Mouse (Mus musculus) A20 (cell line): ENCODE results near the gene Noxa1.

Experiments
- DNase-seq: peaks from one replicate; pipeline ENCODE4 v3.0.0-alpha.2; 2011; ENCODE audit warnings: low read depth, low spot score

Noxa1 gene

DNA sequence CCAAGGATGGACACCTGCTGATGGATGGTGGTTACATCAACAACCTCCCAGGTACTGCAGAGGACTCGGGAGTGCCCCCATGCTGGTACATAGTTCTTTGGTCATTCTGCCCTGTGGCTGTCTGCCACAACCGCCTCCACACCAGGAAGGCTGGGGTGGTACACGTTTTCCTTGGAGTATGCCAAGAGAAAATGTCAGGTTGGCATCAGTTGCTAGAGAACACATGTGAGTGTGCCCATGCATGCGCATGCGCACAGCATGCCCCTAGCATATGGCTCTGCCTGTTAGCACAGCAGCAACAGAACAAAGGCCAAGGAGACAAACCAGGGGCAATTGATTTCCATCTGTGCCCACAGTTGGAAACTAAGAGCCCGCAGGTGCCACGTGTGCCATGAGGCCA lies 44.0 kb downstream of the Noxa1 start:
- no peak for DNase-seq

DNA sequence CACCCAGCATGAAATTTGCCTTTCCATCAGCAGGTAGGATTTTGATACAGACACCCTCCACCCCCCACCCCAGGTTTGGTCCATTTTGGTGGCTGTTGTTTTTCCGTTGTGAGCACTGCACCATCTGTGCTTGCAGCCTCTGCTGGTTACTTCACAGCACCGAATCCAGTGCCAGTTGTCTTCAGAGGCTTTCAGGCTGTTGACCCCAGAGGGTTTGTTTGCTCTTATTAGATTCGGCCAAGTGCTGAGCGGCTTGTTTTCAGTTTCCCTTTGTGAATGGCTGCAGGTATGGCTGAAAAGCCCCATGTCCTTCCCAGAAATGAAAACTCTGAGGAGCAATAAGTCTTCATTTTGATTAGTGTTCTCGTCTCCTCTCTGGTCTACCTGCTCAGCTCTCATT lies 54.9 kb downstream of the Noxa1 start:
- DNase-seq, result no peak
